Mouse (Mus musculus) thymus, postnatal 10 days (tissue): ENCODE measurements around the gene 4933402N22Rik.
"Not testable (repeated sequence)": the region's sequence is repeated elsewhere in the genome, so short reads cannot be mapped to it uniquely, and the experiment has no call there.

ENCODE experiments used
- DNase-seq, 2 experiments: peaks; one replicate each; pipeline ENCODE4 v3.0.0; 2021; ENCODE audit warnings: low spot score in 2 of 2

Gene 4933402N22Rik

GRCm38 (mm10) chr5:11917743-11918142 is at the start of gene 4933402N22Rik:
Gene 4933402N22Rik, plus strand, starts transcription at chr5:11918043.
- DNase-seq: not testable (repeated sequence)

GRCm38 (mm10) chr5:11923790-11924189 is 5.9 kb downstream of the 4933402N22Rik start:
- DNase-seq: not testable (repeated sequence)
